Mouse (Mus musculus) T-helper 17 cell (primary cell): Measurements from ENCODE around the gene Zfp36l1.
"Not testable (repeated sequence)": the region's sequence is repeated elsewhere in the genome, so short reads cannot be mapped to it uniquely, and the experiment has no call there.

Experiments
- in situ Hi-C, 2 experiments: fragments of 300-600 bp; cut with MboI, MseI; formaldehyde crosslinking; loops; 1 replicate in 1 of 2; 2 replicates in 1 of 2; pipeline ENCODE4 v1.15.1; 2025; ENCODE audit warnings: high pct_unique_total_duplicates in 2 of 2

Zfp36l1 gene

DNA sequence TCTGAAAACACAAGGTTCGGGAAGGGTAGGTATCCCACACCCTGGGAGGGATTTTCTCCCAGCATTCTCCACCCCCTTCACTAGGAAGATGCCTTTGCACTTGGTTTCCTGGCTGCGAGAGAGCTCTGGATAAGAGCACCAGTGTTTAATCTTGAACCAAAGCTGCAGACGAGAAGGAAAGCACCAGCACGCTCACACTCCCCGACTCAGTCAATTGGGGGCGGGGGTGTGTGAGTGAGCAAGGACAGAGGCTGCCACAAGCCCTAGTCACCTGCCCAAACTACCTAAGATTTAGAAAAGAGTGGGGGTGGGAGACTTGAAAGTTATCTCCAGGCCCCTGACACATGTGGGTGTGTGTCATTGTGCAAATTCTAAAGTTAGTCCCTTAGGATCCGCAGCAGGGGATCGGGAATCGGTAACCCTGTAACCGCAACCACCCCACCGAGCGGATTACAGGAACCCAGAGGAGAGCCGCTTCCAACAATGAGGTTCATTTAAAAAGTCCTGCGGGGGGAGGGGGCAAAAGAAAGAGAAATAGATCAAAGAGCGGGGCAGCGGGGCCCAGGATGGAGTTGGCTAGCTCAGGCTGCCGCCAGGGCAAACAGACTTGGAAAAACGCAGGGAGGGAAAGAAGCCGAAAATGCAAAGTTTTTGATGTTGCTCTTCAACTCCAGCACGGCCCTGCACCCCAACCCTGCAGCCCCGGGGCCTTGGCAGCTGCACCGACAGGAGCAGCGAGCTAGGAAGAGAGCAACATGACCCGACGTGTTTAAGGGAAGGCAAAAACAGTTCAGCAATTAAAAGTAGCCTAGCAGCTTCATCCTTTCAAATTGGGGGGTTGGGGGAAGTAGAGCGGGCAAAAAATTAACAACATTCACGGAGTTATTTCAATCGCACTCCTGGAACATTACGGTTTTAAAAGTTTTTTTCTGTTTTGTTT lies 1.4 kb downstream of the Zfp36l1 start:
- in situ Hi-C loops = no loop called here

DNA sequence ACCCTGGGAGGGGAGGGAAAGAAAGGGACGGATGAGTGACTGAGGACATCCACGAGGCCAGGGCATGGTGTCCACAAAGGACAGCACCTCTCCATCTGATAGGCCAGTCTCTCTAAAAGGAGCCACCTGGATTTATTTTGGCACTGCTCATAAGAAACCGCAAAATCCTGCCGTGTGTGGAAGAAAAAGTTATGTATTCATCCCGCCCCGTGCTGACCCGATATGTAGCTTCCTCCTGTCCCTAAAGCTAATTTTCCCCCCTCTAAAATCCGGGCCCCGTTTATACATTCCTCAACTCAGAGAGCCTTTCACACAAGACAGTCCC lies 2.3 kb downstream of the Zfp36l1 start:
- in situ Hi-C loops = no loop called here

DNA sequence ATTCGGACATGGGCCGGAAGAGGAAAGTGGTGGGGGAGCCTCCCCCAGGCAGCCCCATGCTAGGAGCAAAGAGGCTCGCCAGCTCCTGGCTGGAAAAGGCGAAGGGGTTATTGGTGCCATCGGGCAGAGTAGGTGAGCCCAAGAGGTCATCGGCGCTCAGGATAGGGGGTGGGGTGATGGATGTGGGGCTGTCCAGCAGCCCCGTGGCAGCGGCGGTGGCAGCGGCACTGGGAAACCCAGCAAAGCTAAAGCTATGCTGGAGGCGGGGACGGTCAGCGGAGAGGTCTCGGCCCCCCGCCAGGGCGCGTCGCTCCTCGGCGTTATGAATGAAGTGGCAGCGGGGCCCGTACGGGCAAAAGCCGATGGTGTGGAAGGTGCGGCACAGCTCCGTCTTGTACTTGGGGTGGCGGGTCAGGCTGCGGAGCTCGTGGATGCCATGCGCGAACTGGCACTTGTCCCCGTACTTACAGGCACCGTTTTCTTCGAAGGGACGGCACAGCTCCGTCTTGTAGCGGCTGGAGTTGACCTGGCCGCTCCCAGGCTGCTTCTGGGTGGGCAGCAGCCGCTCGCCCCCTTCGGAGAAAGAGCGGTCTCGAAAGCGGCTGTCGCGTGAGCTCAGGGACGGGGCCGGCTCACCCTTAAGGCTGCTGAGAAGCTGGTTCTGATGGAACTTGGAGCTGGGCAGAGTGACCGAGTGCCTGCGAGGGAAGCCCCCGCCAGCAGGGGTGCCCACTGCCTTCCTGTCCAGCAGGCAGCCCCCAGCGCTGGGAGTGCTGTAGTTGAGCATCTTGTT lies 2.9 kb downstream of the Zfp36l1 start:
- in situ Hi-C loops = no loop called here

DNA sequence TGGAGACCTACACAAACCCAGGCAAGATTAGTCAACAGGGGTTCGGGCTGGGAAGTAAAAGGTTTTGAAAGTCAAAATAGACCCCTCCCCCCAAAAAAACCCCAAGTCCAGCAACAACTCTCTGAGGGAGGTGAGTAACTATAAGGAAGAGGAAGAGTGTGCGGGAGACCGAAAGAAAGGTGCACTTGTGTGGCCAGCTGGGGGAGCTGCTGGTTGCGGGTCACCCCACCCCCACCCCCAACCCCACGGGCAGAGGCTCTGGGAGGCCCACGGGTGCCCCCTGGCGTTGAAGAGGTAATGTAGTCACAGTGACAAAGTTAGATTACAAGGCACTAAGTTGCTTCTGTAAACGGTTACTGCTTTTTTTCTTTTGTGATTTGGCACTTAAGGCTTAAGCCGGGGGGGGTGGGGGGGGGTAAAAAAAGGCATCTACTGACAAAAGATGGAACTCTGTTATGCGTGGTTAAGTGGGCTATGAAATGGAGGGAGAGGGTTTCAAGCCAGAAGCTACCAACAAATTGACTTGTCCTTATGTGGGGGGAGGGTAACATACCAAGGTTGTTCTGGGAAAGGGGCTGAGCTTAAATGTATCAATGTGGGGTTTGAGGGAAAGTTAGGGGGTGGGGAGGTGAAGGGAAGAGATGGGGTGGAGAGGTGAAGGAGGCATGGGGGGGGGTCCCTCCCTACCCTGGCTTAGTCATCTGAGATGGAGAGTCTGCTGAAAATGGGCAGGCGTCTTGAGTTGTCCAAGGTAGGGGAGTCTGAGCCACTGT lies 3.7 kb downstream of the Zfp36l1 start:
- in situ Hi-C loops = not testable (repeated sequence)

DNA sequence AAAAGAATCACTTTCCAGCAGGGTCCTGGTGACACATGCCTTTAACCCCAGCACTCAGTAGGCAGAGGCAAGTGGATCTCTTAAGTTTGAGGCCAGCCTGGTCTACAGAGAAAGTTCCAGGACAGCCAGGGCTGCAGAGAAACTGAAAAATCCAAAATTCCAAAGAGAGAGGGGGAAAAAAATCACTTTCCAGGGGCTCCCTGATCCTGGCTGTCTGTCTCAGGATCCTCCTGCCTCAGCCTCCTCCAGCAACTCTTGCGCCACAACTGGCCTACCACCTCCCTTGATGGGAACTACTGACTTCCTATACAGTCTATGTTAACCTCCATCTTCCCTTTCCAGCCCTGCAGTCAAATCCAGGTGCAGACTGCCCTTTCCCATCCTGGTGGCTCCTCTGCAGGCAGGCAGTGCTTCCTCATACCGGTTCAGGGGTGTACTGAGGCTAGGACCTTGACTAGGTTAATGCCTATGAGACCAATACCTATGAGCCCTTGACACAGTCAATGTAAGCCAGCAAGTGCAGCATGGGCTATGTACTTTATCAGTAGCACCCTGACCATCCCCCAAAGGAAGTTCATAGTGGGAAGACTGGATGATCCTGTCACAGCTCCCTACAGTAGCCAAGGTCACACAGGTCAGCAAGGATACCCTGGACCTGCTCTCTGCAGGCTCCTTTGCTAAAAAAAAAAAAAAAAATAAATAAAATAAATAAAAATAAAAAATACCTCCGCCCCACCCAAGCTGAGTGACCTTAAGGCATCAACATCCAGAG lies 5.7 kb downstream of the Zfp36l1 start:
- in situ Hi-C loops = no loop called here

DNA sequence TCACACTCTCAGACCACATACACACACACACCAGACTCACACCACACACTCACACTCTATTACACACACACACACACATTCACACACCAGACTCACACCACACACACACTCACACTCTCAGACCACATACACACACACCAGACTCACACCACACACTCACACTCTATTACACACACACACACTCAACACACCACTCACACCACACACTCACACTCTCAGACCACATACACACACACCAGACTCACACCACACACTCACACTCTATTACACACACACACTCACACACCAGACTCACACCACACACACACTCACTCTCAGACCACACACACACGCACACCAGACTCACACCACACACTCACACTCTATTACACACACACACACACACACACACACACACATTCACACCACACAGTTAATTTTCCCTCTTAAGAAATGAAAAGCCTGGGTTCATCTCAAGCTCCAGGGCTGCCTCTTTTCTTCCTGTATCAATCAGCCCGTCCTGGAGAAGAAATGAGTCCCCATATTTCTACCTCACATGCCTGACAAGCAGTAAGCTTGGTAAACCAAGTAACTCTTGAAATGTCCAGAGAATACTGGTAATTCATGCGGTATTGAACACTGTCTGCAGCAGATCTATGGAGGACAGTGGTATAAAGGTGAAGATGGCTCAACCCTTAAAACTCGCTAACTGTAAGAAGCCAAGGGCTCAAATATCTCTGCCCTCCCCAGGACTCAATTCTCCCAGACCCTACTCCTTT lies 6.5 kb downstream of the Zfp36l1 start:
- in situ Hi-C loops = no loop called here

DNA sequence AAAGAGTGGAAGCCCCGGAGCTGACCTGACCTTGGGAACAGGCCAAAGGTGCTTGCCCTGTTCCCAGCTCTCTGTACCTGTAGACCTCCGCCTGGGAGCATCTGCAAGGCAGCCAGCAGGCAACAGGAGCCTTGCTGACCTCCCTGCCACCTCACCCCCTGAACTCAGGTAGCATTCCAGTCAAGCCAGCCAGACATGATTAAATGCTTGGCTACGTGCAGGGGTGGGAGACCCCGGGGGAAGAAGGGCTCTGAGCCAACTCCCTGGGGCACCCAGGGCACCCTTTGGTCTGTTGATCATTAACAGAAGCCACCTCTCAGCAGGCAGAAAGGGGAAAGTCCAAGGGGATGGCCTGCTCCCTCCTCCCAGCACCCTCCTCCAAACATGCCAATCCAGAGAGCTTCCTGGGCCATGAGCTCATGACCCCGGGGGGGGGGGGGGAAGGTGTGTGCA lies 9.3 kb downstream of the Zfp36l1 start:
- in situ Hi-C loops = no loop called here

DNA sequence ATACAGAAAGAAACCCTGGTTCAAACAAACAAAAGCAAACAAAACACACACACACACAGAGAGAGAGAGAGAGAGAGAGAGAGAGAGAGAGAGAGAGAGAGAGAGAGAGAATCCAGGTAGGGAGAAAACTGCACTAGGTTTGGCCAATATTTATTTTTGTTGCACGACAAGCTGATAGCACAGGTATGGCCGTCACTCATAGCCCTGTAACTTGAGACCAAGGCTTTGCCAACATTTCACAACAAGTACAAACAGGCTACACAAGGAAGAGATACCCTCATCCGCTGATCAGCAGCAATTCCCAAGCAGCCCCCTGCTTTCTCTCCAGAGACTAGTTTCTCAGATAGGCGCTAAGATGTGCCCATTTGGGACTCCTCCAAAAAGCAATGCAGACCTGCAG lies 9.7 kb downstream of the Zfp36l1 start:
- in situ Hi-C loops = no loop called here

DNA sequence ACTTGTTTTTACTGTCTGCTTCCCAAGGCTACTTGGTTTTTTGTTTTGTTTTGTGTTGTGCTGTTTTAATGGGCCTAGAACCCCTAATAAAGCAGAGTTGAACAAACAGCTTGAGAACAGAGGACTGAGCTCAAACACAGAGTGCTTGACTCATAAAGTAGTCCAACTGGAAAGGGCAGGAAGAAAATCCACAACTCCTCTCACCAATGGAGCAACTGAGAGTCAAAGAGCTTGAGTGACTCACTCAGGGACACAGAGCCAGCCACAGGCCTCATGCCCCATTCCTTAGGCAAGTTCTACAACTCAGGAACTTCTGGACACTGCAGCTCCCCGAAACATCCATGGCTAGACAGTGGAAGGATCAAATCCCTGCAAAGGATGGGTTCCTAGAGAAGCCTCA lies 14.0 kb downstream of the Zfp36l1 start:
- in situ Hi-C loops = no loop called here

DNA sequence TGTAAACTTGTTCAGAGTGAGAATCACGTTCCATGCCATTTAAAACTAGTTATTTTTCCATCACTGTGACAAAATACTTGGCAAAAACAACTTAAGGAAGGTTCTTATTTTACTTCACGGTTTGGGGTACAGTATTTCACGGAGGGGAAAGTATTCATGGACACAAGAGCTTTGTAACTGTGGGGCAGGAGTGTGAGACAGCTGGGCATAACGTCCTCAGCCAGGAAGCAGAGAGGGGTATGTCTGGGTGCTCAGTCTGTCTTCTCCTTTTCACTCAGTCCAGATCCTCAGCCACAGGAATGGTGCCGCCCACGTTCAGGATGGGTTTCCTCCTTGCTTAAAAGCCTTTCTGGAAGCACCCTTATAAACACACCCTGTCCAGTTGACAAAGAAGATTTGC lies 16.1 kb downstream of the Zfp36l1 start:
- in situ Hi-C loops = no loop called here

DNA sequence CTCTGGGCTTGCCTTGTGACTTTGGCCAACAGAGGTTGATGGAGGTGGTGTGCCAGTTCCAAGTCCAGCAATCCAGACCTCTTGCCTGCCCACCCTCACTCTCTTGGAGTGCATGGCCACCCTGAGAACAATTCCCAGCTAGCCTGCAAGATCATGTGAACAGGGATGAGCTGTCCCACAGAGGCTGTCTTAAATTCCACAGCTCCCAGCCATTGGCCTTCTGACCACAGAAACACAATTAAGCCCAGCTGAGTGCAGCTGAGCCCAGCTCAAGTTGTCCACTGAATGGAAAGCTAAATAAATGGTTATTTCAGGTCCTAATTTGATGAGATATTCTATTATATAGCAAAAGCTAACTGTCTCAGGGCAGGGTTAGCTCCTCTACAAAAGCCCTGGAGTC lies 20.0 kb downstream of the Zfp36l1 start:
- in situ Hi-C loops = no loop called here

DNA sequence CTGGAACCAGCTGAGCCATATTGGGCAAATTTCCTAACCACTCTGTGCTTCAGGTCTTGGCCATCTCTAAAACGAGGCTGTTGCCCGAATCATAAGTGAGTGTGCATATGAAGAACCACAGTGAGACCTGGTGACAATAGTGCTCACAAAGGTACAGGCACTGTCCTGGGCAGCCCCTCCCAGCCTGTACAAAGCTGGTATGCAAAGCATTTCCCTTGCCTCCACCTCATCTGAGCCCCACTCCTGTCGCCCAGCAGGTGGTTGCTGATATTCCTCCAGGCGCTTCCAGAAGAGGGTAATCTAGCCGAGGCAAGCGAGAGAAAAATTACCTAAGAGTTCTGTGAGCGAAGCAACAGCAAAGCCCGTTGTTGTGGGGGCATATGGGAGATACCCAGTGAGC lies 21.7 kb downstream of the Zfp36l1 start:
- in situ Hi-C loops = no loop called here

DNA sequence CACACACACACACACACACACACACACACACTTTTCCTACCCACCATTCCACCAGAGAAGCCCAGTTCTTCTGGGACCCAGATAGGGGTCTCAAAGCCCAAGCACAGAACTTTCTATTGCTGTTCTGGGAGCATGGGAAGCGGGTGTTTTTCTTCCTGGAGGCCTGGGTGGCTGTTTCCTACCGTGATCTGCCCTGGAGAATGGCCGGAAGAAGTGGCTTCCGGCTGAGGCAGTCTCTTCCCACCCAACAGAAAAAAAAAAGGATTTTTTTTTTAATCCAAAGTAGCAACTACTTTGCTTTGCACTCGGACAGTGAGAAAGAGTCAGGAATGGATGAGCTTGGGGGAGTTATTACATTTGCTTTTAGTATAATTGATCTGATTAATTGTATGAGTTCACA lies 22.3 kb downstream of the Zfp36l1 start:
- in situ Hi-C loops = no loop called here

DNA sequence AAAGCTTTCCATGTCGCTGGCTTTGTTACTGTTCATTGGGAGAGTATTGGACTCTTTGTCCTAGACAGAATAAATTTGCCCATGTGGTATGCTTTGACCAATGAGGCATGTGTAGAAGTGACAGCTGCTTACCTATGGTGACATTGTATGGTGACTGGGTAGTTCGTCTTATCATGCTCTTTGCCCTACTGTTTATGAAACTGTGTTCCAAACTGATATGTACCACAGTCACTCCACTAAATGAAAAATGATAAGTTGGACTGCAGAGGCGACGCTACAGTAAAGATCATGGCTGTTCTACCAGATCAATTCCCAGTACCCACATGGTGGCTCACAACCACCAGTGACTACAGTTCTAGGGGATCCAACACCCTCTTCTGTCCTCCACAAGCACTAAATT lies 24.7 kb downstream of the Zfp36l1 start:
- in situ Hi-C loops = no loop called here

DNA sequence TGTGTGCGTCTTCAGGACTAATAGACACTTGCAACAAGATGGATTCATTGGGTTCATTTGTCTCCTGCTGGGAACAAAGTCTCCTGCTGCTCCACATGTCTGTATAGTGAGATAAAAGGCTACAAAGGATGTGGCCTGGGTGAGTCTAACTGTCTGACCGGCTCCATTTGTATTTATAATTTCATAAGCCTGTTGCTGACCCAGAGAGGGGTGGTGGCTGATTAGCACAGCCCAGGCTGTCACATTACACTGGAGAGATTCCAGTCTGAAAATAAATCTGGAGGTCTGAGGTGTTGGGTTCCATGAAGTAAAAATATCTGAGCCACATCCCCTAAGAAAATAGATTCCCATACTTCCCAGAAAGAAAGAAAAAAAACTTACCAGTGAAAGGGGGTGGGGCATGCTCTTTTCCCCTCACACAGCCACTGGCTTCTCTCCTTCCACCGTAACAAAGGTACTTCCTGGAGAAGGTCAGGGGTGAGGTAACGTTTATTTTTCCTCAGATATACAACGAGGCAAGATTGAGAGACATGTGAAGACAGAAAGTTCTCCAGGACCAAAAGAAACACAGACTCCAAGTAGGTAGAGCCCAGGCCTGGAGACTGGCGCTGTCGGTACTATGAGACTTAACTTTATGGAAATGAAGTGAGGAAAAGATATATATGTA lies 28.2 kb downstream of the Zfp36l1 start:
- in situ Hi-C loops = no loop called here

DNA sequence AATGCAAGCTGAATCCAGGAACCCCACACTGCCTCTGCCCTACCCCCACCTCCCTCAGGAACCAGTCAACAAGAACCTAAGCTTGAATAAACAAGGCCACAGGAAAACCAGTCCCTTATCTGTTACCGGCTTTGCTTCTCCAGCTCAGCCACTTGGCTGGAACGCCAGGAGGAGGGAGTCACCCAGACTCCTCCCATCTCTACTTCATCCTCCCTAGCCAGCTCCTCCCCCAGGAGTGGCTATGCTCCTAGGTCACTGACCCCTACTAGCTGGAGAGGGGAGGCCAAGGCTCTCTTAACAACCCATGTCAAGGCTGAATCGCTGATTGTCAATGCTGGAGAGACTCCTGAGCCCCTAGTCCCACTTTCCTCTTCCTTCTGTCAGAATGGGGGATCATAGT lies 28.9 kb downstream of the Zfp36l1 start:
- in situ Hi-C loops = no loop called here

DNA sequence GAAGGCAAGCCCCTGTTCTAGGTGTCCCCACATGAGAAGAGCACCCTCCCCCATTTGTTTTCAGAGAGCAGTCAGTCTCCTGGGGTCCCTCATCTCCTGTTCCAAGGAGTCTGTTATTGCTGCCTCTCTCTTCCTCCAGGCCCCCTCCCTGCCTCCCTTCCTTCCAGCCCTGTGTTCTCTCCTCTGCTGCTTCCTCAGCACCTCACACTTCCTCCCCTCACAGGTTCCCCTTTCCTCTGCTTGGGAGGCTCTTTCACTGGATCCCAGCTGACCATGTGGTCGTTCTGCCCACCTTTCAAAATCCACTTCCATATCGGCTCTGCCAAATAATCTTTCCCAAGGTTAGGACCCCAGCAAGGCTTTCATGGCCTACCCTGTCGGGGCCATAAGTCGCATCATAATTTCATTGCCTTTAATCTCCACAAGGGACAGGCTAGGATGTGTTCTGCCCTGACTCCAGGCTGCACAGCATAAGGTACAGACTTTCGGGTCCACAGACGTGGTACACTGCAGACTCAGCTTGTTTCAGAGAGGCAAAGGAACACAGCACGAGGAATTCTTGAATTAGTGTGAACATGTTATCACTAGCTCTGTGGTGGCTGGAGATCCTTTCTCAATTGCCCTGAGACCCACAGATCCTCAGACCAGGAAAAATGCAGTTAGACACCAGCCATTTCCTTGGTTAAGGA lies 29.5 kb downstream of the Zfp36l1 start:
- in situ Hi-C loops = no loop called here

DNA sequence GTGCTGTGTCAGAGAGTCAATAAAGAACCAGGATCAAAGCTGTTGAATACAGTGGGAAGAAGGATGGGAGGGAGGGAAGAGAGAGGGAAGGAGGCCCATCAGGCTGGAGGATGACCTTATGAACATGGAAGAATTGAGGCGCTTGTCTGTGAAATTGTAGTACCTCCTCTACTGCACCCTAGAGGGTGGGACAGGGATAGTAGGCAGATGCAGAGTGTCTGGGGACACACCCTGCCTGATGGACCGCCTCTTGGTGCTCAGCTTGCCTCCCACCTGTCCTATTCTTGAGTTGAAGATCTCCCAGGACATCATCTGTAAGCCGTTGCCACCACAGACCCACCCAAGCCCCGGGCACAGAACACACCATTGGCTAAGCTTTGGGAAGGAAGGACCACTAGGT lies 30.1 kb downstream of the Zfp36l1 start:
- in situ Hi-C loops = no loop called here

DNA sequence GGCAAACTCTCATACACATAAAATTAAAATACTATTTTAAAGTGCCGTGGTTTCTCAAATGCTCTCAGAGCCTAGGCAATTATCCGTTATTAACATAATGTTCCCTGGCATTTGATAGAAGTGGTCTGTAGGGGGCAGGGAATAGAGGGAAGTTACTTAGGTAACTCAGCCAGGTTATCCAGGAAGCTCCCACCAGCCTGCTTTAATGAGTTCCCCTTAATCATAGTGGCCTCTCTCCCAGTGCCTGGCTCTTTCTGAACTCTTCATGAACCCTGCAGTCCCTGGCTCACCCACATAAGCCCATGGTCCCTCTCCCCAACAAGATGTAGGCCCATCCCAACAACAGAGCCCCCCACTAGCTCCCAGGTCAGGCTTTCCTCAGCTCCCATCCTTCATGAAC lies 31.4 kb downstream of the Zfp36l1 start:
- in situ Hi-C loops = no loop called here
